Mouse (Mus musculus) adrenal gland, postnatal 14 days (tissue): ENCODE results near the gene Lipi. TPM values are rescaled to one million over a fixed set of nuclear protein-coding genes. Genes with fewer than 3 reads are reported as not detected.

Experiments used
- DNase-seq: peaks from one replicate; pipeline ENCODE4 v3.0.0; 2021; ENCODE audit warnings: mixed read lengths
- long read RNA-seq, 2 experiments: library from polyadenylated mRNA; stranded (forward); transcript quantifications; one replicate each; pipeline ENCODE4 v2.0.0; 2021
- total RNA-seq: library from RNA; stranded (reverse); gene quantifications from 2 replicates; pipeline ENCODE4 v1.2.3, GENCODE M21; 2021

Lipi gene
- total RNA-seq, result not detected in 2 replicates
- long read RNA-seq, experiment 1, result 0 reads
- long read RNA-seq, experiment 2, result 0 reads

GRCm38 (mm10) chr16:75585961-75586360, at the start of gene Lipi:
Gene Lipi (minus strand): TSS chr16:75586061.
- no peak for DNase-seq

- DNase-seq, result no peak
Observed at GRCm38 (mm10) chr16:75627862-75628261, 42.0 kb upstream of the Lipi start.

GRCm38 (mm10) chr16:75617651-75618349, 31.9 kb upstream of the Lipi start:
- peak; percentile 29 for DNase-seq

- DNase-seq, result no peak
Observed at GRCm38 (mm10) chr16:75612561-75612960, 26.7 kb upstream of the Lipi start.

DNA sequence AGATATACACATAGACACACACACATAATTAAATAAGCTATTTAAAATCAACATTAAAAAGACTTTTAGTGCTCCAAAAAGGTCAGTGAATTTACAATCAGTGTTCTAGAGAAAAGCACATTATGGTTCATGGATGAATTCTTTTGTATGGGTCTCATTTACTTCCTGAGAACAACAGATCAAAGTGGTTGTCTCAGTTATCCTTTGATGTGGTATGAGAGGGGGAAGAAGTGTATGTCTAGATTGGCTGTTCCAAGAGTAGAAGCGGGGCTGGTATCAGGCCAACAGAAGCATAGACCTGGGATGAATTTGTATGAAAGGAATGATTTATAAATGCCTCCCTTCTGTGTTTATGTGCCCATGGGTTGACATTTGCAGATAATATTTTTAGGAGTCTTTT, 20.6 kb upstream of the Lipi start:
- no peak for DNase-seq

DNA sequence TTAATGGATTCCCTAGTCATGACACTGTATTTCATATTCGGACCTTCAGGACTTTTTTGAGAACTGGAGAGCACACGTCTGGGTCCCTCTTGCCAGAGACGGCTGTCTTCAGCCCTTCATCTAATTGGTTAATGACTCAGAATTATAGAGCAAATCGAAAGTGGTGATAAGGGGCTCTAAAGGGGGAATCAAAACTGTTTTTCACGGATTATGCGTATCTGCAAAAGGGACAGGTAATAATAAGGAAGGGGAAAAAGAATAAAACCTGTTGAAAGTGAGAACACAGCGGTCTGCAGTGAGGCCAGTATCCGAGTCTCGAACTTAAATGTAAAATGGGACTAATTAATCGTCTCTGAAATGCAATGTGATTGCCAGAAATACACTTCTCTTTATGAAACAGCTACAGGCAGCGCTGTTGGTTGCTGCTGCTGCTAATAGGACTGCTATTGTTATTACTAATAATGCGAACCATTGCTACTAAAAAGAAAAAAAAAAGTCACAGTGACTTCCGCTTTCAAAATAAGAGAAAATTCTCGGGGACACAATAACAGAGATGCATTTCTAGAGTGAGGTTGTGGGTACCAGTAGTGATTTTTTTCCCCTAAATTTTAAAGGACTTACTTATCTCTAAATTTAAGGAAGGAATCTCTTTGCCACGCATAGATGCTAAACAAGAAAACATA, 7.8 kb upstream of the Lipi start:
- no peak for DNase-seq

- peak; percentile 88 for DNase-seq
Observed at GRCm38 (mm10) chr16:75592671-75593500, 7.0 kb upstream of the Lipi start, which contains the start of gene Rbm11. Gene Rbm11 (plus strand): TSS chr16:75592844.

- peak; percentile 7 for DNase-seq
Observed at GRCm38 (mm10) chr16:75586466-75586865, 605 bp upstream of the Lipi start.

DNA sequence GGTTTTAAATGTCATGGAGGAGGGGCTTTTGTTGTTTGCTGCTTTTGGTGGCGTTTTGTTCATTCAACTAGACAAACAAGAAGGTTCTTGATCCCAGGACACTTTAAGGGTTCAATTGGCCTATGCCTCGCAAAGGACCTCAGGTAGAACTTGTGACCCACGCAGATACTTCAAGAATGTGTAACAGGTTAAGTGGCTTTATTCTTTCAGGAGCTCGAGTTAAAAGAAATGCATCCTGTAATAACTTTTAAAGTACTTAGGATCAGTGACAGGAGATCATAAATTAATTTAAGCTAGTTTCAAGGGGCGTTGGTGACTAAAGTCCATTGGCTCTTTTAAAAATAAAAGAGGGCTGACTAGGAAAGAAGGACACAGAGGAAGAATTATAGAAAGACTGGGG, 3.6 kb downstream of the Lipi start:
- no peak for DNase-seq

- DNase-seq, result no peak
Observed at GRCm38 (mm10) chr16:75562910-75563309, 23.0 kb downstream of the Lipi start.

DNA sequence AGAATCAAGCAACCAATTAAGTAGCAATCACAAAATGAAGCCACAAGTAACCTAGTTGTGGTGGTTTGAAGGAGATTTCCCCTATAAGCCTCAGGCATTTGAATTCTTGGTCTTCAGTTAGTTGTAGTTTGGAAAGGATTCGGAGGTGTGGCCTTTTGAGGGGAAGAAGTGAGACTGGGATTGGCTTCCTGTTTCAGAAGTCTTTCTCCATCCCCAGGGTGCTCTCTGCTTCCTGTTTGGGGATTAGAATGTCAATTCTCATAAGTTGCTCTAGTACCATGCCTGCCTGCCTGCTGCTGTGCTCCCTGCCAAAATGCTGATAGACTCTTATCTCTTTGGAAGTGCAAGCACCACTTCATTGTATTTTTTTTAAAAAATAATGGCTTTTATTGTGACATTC, 40.6 kb downstream of the Lipi start:
- no peak for DNase-seq

DNA sequence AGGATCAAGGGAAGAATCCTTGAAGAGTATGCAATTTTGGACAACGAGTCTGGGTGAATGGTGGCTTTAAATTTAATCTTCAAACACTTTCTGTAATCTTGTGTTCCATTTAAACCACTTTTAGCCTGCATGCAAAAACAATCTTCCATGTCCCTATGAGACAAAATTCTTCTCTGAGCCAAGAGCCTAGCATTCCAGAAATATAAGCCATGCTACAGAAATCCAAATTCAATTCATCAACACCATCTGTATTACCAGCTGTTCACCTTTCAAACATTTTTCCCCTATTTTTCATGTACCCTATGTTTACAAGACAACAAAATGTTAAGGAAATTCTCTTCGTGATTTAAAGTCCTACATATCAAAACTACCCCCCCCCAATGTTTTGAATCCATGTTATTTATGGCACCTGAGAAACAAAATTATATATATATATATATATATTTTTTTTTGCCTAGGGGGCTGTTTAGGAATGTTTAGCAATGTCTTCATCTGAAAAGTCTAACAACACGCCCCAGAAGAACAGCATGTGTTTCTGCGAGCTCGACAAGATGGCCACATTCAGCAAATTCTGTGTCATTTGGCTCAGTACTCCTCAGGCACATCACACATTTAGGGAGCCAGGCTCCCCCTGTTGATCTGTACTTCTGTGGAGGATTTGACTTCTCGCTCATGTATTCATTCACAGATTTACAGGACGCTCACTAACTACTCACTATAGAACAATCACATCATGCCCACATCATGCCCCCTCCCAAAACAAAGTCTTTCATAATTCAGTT, 47.9 kb downstream of the Lipi start:
- DNase-seq, result no peak

DNA sequence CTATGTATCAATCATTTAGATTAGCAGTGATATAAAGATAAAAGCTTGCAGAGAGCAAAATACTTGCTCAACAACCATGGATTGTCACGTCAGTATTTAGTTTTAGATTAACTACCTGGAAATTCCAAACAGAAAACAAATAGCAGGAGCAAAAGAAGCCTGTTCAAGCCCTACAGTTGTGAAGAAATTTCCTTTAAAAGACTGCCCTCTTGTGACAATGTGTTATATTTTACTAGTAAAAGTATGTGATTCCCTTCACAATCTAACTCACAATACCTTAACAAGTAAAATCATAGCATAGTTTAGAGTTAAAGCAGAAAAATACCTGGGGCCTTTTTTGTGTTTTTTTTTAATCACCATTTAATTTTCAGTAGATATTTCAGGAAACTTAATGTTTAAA, 54.2 kb downstream of the Lipi start:
- DNase-seq, result no peak

GRCm38 (mm10) chr16:75496568-75496967, 89.3 kb downstream of the Lipi start:
- no peak for DNase-seq

Other genes starting within 250 kb of the Lipi start
- gene Rbm11, start 6.8 kb upstream of the Lipi start, total RNA-seq, result 0.85 and 1.3 TPM in 2 replicates
- gene Hspa13, start 181.0 kb upstream of the Lipi start, total RNA-seq, result 34.2 and 35.2 TPM in 2 replicates